Mouse (Mus musculus) CH12.LX (cell line): ENCODE measurements around the gene Ppil1. TPM values are rescaled to one million over a fixed set of nuclear protein-coding genes. Genes with fewer than 3 reads are reported as not detected.

Experiments
- DNase-seq: peaks from one replicate; pipeline ENCODE4 v3.0.0-alpha.2; 2013; ENCODE audit errors: extremely low read depth
- H3K27ac ChIP-seq: 2 replicates; pipeline ENCODE4 v1.5.1; 2012; ENCODE audit warnings: low read depth, mild to moderate bottlenecking, control low read depth, moderate library complexity; ENCODE audit not compliant: insufficient read depth
- H3K27me3 ChIP-seq: replicated peaks from 2 replicates; pipeline ENCODE3; 2012; ENCODE audit warnings: inconsistent platforms
- H3K36me3 ChIP-seq, 2 experiments: replicated peaks in 1 of 2; 2 replicates each; pipeline versions ENCODE3 to v1.6.1; 2012; ENCODE audit warnings: inconsistent platforms in 1 of 2, low read length in 1 of 2, mild to moderate bottlenecking in 1 of 2, mixed read lengths in 1 of 2, moderate library complexity in 1 of 2; ENCODE audit not compliant: control insufficient read depth in 1 of 2, insufficient read depth in 1 of 2
- H3K4me1 ChIP-seq, 2 experiments: 2 replicates each; pipeline ENCODE4 v1.6.1; 2012; ENCODE audit warnings: inconsistent platforms in 1 of 2, moderate library complexity in 1 of 2; ENCODE audit not compliant: insufficient read depth in 2 of 2, control insufficient read depth in 1 of 2
- H3K4me2 ChIP-seq: 2 replicates; pipeline ENCODE4 v1.6.1; 2012; ENCODE audit warnings: low read depth, mild to moderate bottlenecking, control low read depth; ENCODE audit not compliant: poor library complexity, insufficient read depth, severe bottlenecking
- H3K4me3 ChIP-seq, 3 experiments: fragments of 150-350 bp in 1 of 3; sonication (generic) in 1 of 3; replicated peaks in 1 of 3; 2 replicates each; pipeline versions ENCODE3 to v1.5.1; 2011 to 2012; ENCODE audit warnings: low read depth in 2 of 3, low read length in 2 of 3, mild to moderate bottlenecking in 2 of 3, moderate library complexity in 2 of 3, control low read depth in 1 of 3, improper control_type of control experiment in 1 of 3, inconsistent platforms in 1 of 3, mixed read lengths in 1 of 3; ENCODE audit not compliant: poor library complexity in 1 of 3
- H3K79me2 ChIP-seq: replicated peaks from 2 replicates; pipeline ENCODE4 v1.6.1; 2012; ENCODE audit warnings: mild to moderate bottlenecking, moderate library complexity; ENCODE audit not compliant: control insufficient read depth, poor library complexity, insufficient read depth, severe bottlenecking; ENCODE audit errors: extremely low read depth
- H3K9ac ChIP-seq: 2 replicates; pipeline ENCODE4 v1.6.1; 2012; ENCODE audit warnings: low read depth, mild to moderate bottlenecking, control low read depth, moderate library complexity; ENCODE audit not compliant: insufficient read depth
- H3K9me3 ChIP-seq: replicated peaks from 2 replicates; pipeline ENCODE3; 2012; ENCODE audit warnings: low read length, inconsistent platforms, mixed read lengths
- BHLHE40 ChIP-seq: IDR thresholded peaks from 2 replicates; pipeline ENCODE4 v1.6.1; 2011; ENCODE audit warnings: mild to moderate bottlenecking, low read depth, low read length, improper control_type of control experiment
- CHD2 ChIP-seq: IDR thresholded peaks from 2 replicates; pipeline ENCODE4 v1.6.1; 2011; ENCODE audit warnings: low read length, improper control_type of control experiment
- E2F4 ChIP-seq: IDR thresholded peaks from 2 replicates; pipeline ENCODE4 v1.6.1; 2011; ENCODE audit warnings: low read depth, low read length, improper control_type of control experiment; ENCODE audit not compliant: insufficient replicate concordance
- ELF1 ChIP-seq: IDR thresholded peaks from 2 replicates; pipeline ENCODE4 v1.6.1; 2014; ENCODE audit warnings: low read depth, mild to moderate bottlenecking, inconsistent platforms, low read length, improper control_type of control experiment
- EP300 ChIP-seq: IDR thresholded peaks from 2 replicates; pipeline ENCODE4 v1.6.1; 2011; ENCODE audit warnings: low read length, improper control_type of control experiment
- ETS1 ChIP-seq: conservative IDR thresholded peaks from 2 replicates; pipeline ENCODE4 v1.6.1; 2012; ENCODE audit warnings: low read depth, mild to moderate bottlenecking, inconsistent platforms, low read length, improper control_type of control experiment, moderate library complexity
- GABPA ChIP-seq: IDR thresholded peaks from 2 replicates; pipeline ENCODE4 v1.6.1; 2012; ENCODE audit warnings: low read depth, low read length, improper control_type of control experiment, inconsistent platforms; ENCODE audit not compliant: insufficient replicate concordance
- JUND ChIP-seq: conservative IDR thresholded peaks from 2 replicates; pipeline ENCODE4 v1.6.1; 2011; ENCODE audit warnings: low read depth, low read length, improper control_type of control experiment
- MAZ ChIP-seq: IDR thresholded peaks from 2 replicates; pipeline ENCODE4 v1.6.1; 2012; ENCODE audit warnings: low read depth, mild to moderate bottlenecking, inconsistent platforms, low read length, improper control_type of control experiment, moderate library complexity
- MYC ChIP-seq: IDR thresholded peaks from 2 replicates; pipeline ENCODE4 v1.6.1; 2011; ENCODE audit warnings: low read depth, mild to moderate bottlenecking, improper control_type of control experiment, low read length
- NELFE ChIP-seq: IDR thresholded peaks from 2 replicates; pipeline ENCODE4 v1.6.1; 2011; ENCODE audit warnings: low read depth, low read length, improper control_type of control experiment
- POLR2AphosphoS2 ChIP-seq: IDR thresholded peaks from 2 replicates; pipeline ENCODE4 v1.6.1; 2011; ENCODE audit warnings: low read depth, low read length, improper control_type of control experiment
- RAD21 ChIP-seq: IDR thresholded peaks from 2 replicates; pipeline ENCODE4 v1.6.1; 2011; ENCODE audit warnings: low read depth, mild to moderate bottlenecking, low read length, improper control_type of control experiment, moderate library complexity
- RCOR1 ChIP-seq: conservative IDR thresholded peaks from 2 replicates; pipeline ENCODE4 v1.6.1; 2012; ENCODE audit warnings: low read depth, mild to moderate bottlenecking, inconsistent platforms, low read length, improper control_type of control experiment
- SIN3A ChIP-seq: IDR thresholded peaks from 2 replicates; pipeline ENCODE4 v1.6.1; 2012; ENCODE audit warnings: low read length, improper control_type of control experiment, inconsistent platforms
- SMC3 ChIP-seq: IDR thresholded peaks from 2 replicates; pipeline ENCODE4 v1.6.1; 2011; ENCODE audit warnings: low read depth, low read length, improper control_type of control experiment
- TCF12 ChIP-seq: IDR thresholded peaks from 2 replicates; pipeline ENCODE4 v1.6.1; 2014; ENCODE audit warnings: low read depth, mild to moderate bottlenecking, inconsistent platforms, low read length, improper control_type of control experiment
- UBTF ChIP-seq: IDR thresholded peaks from 2 replicates; pipeline ENCODE4 v1.6.1; 2012; ENCODE audit warnings: low read depth, mild to moderate bottlenecking, inconsistent platforms, low read length, improper control_type of control experiment, moderate library complexity
- USF1 ChIP-seq: IDR thresholded peaks from 2 replicates; pipeline ENCODE4 v1.6.1; 2014; ENCODE audit warnings: low read depth, mild to moderate bottlenecking, inconsistent platforms, low read length, improper control_type of control experiment
- USF2 ChIP-seq: conservative IDR thresholded peaks from 2 replicates; pipeline ENCODE4 v1.6.1; 2011; ENCODE audit warnings: low read depth, low read length, improper control_type of control experiment
- dilution Hi-C: fragments of 300-500 bp; cut with MboI; formaldehyde crosslinking; loops from 2 replicates; pipeline ENCODE4 v1.14.3; 2020; ENCODE audit warnings: low sequenced_read_pairs; ENCODE audit not compliant: extremely low pct_unique_long_range_greater_than_20kb, extremely low pct_ligation_motif_present
- in situ Hi-C: fragments of 300-500 bp; cut with MboI; formaldehyde crosslinking; loops from 3 replicates; pipeline ENCODE4 v1.14.3; 2019; ENCODE audit warnings: low sequenced_read_pairs, low pct_ligation_motif_present, low pct_unique_long_range_greater_than_20kb, mixed read lengths
- polyA plus RNA-seq: library from polyadenylated mRNA; unstranded; fragments of >175 nt; gene quantifications from 2 replicates; pipeline ENCODE4 v1.2.1, GENCODE M21; 2012; ENCODE audit warnings: low read depth; ENCODE audit not compliant: insufficient read length
- total RNA-seq, 2 experiments: library from RNA; depleted of rRNA; stranded (reverse); fragments of 300-350 nt in 1 of 2; fragments of >200 nt in 1 of 2; gene quantifications; 2 replicates each; pipeline ENCODE4 v1.2.3; 2012 to 2014

Gene Ppil1
- total and polyA plus RNA-seq, 3 experiments: 97.2 to 143 (median 107) TPM

GRCm38 (mm10) chr17:29258025-29258558, 5.9 kb downstream of the Ppil1 start:
- Histone ChIP-seq H3K4me2 (no peak overlapping the region), H3K4me3 (no peak overlapping the region), H3K9me3 (no peaks in the 10 kb centered on the region), H3K4me1 (peaks cover 21 to 67% of the 10 kb centered on the region in 2 experiments), H3K79me2 (peaks cover 71% of the 10 kb centered on the region), H3K27ac (no peak overlapping the region), H3K27me3 (no peaks in the 10 kb centered on the region), H3K9ac (no peak overlapping the region), H3K36me3 (peaks cover 45 to 68% of the 10 kb centered on the region in 2 experiments)
- dilution Hi-C loops: no loop called here
- DNase-seq: no peak
- in situ Hi-C loops: no loop called here
- TF ChIP-seq NELFE: no peak
- no peak for TF ChIP-seq ETS1
- TF ChIP-seq E2F4: no peak
- no peak for TF ChIP-seq RAD21
- no peak for TF ChIP-seq JUND
- TF ChIP-seq POLR2AphosphoS2: no peak
- TF ChIP-seq TCF12: no peak
- no peak for TF ChIP-seq BHLHE40
- TF ChIP-seq USF2: no peak
- TF ChIP-seq GABPA: no peak
- no peak for TF ChIP-seq CHD2
- TF ChIP-seq MAZ: no peak

DNA sequence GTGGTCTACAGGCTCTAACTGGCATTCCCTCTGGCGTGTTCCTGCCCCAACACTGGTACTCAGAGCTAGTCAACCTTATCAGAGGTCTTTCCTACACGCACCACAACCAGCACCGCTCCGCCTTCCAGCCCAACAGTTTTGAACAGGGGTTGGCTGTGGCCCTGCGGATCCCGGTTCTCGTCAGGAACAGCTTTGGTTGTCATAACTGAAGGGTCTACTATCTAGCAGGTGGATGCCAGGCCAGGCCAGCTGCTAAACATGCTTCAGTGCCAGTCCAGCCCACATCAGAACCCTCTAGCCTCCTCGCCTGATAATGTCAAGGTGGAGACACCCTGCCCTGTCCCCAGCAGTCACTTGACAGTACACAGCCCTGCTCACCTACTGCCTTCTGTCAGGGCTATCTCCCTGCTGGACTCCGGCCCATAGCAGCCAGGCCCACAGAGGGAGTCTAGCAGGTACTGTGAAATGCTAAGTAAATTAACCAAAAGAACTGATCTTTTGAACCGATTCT, 6.9 kb downstream of the Ppil1 start:
- Histone ChIP-seq H3K27ac (no peak overlapping the region), H3K36me3 (peaks cover 54 to 78% of the 10 kb centered on the region in 2 experiments), H3K4me1 (peaks cover 21 to 64% of the 10 kb centered on the region in 2 experiments), H3K4me3 (no peak overlapping the region), H3K9ac (no peak overlapping the region), H3K9me3 (no peaks in the 10 kb centered on the region), H3K79me2 (peaks cover 67% of the 10 kb centered on the region), H3K4me2 (no peak overlapping the region), H3K27me3 (no peaks in the 10 kb centered on the region)
- no peak for TF ChIP-seq RCOR1
- TF ChIP-seq MYC: no peak
- TF ChIP-seq ELF1: no peak
- TF ChIP-seq JUND: no peak
- TF ChIP-seq SMC3: no peak
- TF ChIP-seq USF1: no peak
- no peak for TF ChIP-seq UBTF
- TF ChIP-seq GABPA: no peak
- no peak for TF ChIP-seq SIN3A
- no peak for TF ChIP-seq ETS1
- TF ChIP-seq EP300: no peak
- no peak for TF ChIP-seq E2F4
- in situ Hi-C loops (no loop called here), dilution Hi-C loops (no loop called here)
- no peak for DNase-seq
